Mouse (Mus musculus) forebrain, embryonic 16.5 days (tissue): ENCODE data around the gene Hist1h4d. TPM values are rescaled to one million over a fixed set of nuclear protein-coding genes. Genes with fewer than 3 reads are reported as not detected.
"Not testable (repeated sequence)": the region's sequence is repeated elsewhere in the genome, so short reads cannot be mapped to it uniquely, and the experiment has no call there.

Experiments used
- ATAC-seq: fragments of 200-750 bp; cut with Nextera tagmentation; 2 replicates; pipeline ENCODE4 v1.8.0; 2017; ENCODE audit warnings: mild to moderate bottlenecking, moderate library complexity
- H3K27ac ChIP-seq: fragments of 300-500 bp; sonication (generic); 2 replicates; pipeline ENCODE4 v1.5.1; 2014; ENCODE audit warnings: low read length, control low read depth
- H3K27me3 ChIP-seq: fragments of 300-500 bp; sonication (generic); replicated peaks from 2 replicates; pipeline ENCODE4 v1.6.1; 2014; ENCODE audit warnings: low read length; ENCODE audit not compliant: control insufficient read depth, insufficient read depth
- H3K36me3 ChIP-seq: fragments of 300-500 bp; sonication (generic); 2 replicates; pipeline ENCODE4 v1.6.1; 2014; ENCODE audit not compliant: control insufficient read depth, insufficient read depth
- H3K4me1 ChIP-seq: fragments of 300-500 bp; sonication (generic); replicated peaks from 2 replicates; pipeline ENCODE4 v1.6.1; 2014; ENCODE audit warnings: low read length; ENCODE audit not compliant: control insufficient read depth, insufficient read depth
- H3K4me2 ChIP-seq: fragments of 300-500 bp; sonication (generic); 2 replicates; pipeline ENCODE4 v1.6.1; 2014; ENCODE audit warnings: mild to moderate bottlenecking, low read length, control low read depth
- H3K4me3 ChIP-seq: fragments of 300-500 bp; sonication (generic); replicated peaks from 2 replicates; pipeline ENCODE4 v1.5.1; 2014; ENCODE audit warnings: mild to moderate bottlenecking, low read length, control low read depth
- H3K9ac ChIP-seq: fragments of 300-500 bp; sonication (generic); replicated peaks from 2 replicates; pipeline ENCODE4 v1.6.1; 2014; ENCODE audit warnings: low read depth, low read length, control low read depth
- H3K9me3 ChIP-seq: fragments of 300-500 bp; sonication (generic); 2 replicates; pipeline ENCODE4 v1.6.1; 2016; ENCODE audit warnings: low read length; ENCODE audit not compliant: control insufficient read depth
- WGBS: fragments of 180-500 bp; shearing (Covaris S2); extraction: QIAGEN DNeasy Blood & Tissue Kit; methylation state at CpG from one replicate; pipeline ENCODE4 v1.1.7; 2014; 5-methylcytosine and 5-hydroxymethylcytosine counted together
- polyA plus RNA-seq: library from polyadenylated mRNA; unstranded; fragments of >200 nt; fragmentation: Nextera tagmentation; extraction: Ambion mirVana; gene quantifications from 2 replicates; pipeline ENCODE4 v1.2.1, GENCODE M21; 2015

Gene Hist1h4d
- polyA plus RNA-seq, 1 experiment from 2014 or later: 51.0 TPM

DNA sequence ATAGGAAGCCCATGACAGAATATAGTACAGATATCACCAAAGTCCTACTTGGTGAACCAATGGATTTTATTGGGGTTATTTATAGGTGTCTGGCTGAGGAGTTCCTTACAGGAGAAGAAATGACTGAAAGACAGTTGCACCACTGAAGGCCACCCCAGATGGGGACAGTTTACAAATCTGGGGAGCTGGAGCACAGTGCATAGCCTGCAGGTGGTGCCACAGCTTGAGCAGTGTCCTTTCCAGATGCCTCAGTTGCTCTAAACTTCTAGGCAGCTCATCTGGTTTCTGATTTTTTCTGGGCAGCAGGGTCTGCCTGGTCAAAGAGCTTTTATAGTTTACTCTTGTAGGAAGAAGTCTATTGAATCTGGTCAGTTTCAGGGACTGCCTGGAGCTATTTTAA is 28.4 kb downstream of the Hist1h4d start:
- H3K9ac ChIP-seq: no peak overlapping the region
- no peak overlapping the region for H3K4me2 ChIP-seq
- H3K4me1 ChIP-seq: no peaks in the 10 kb centered on the region
- ATAC-seq: no peak
- H3K27ac ChIP-seq: no peak overlapping the region
- no peaks in the 10 kb centered on the region for H3K27me3 ChIP-seq
- no peaks in the 10 kb centered on the region for H3K9me3 ChIP-seq
- H3K4me3 ChIP-seq: no peak overlapping the region
- H3K36me3 ChIP-seq: no peaks in the 10 kb centered on the region

DNA sequence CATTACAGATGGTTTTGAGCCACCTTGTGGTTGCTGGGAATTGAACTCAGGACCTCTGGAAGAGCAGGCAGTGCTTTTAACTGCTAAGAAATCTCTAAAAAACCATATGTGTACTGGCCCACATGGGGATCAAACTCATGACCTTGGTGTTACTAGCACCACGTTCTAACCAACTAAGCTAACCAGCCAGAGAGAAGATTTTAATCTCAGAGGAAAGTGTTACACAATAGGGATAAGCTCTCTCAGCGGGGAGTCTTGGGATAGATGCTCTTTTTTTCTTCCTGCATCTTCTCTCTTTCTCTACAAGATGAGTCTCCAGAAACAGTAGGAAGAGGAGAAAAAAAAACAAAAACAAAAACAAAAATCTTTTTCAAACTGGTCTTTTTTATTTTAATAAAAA is 29.0 kb downstream of the Hist1h4d start:
- Histone ChIP-seq H3K27ac (no peak overlapping the region), H3K9ac (no peak overlapping the region), H3K4me2 (no peak overlapping the region), H3K9me3 (no peaks in the 10 kb centered on the region), H3K4me3 (no peak overlapping the region), H3K36me3 (no peaks in the 10 kb centered on the region), H3K4me1 (no peaks in the 10 kb centered on the region), H3K27me3 (no peaks in the 10 kb centered on the region)
- 76% methylated on average over 2 of the region's 2 CpGs for WGBS
- no peak for ATAC-seq

DNA sequence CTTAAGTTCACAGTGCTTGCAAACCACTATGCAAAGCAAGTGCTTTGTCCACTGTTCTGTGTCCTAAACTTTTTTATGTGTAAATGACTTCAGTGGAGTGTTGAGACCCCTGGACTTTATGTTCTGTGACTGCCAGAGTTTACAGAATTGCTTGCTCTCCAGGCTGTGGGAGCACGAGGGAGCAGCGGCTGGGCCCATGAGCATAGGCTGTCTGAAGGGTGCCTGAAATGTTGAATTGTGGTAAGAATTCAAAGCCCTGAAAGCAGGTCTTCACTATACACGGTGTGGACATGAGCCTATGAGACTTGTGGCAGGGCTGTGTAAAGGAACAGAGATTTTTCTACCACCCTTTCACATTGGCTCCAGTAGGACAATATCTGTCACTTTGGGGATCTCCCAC is 30.2 kb downstream of the Hist1h4d start:
- H3K9ac ChIP-seq: no peak overlapping the region
- no peak for ATAC-seq
- WGBS: 90% methylated on average over 3 of the region's 3 CpGs

DNA sequence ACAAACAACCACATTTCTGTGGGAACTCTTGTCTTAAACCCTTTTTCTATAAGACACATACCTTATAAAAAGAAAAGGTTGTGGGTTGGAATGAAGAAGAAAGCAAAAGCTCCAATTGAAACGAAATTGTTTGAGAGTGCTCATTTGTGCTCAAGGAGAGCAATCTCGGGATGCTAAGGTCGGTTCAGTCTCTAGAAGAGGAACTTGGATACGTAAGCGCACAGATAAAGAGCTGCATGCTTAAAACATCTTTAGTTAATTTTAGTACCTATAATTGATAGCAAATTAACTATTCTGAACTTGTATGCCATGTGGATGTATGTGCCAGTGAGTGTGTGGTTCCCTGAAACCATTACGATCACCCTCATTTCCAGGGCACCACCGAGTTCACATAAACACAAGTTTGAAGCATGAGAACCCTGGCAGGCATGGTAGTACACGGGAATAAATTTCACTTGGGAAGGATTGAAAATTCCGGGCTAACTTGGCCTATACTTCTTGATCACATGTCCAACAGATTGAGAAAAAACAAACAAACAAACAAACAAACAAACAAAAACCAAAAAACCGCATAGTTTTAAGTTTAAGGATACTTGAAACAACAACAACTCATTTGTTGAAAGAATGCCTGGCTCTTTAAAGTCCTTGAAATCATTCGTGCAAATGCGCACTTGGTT is 38.8 kb downstream of the Hist1h4d start:
- peak overlapping the region; percentile 63 for H3K9ac ChIP-seq
- H3K9me3 ChIP-seq: no peaks in the 10 kb centered on the region
- H3K4me1 ChIP-seq: peaks cover 11% of the 10 kb centered on the region
- H3K4me3 ChIP-seq: peak overlapping the region; percentile 69
- H3K4me2 ChIP-seq: peak overlapping the region; percentile 97
- H3K27me3 ChIP-seq: no peaks in the 10 kb centered on the region
- no peaks in the 10 kb centered on the region for H3K36me3 ChIP-seq
- WGBS: 39% methylated on average over 12 of the region's 12 CpGs
- no peak for ATAC-seq
- peak overlapping the region; percentile 98 for H3K27ac ChIP-seq

More for the DNA sequence above, 30.2 kb downstream of the Hist1h4d start:
- no peak overlapping the region for H3K4me3 ChIP-seq
- no peaks in the 10 kb centered on the region for H3K4me1 ChIP-seq
- no peaks in the 10 kb centered on the region for H3K9me3 ChIP-seq
- no peak overlapping the region for H3K27ac ChIP-seq
- no peak overlapping the region for H3K4me2 ChIP-seq
- H3K27me3 ChIP-seq: no peaks in the 10 kb centered on the region
- H3K36me3 ChIP-seq: no peaks in the 10 kb centered on the region

DNA sequence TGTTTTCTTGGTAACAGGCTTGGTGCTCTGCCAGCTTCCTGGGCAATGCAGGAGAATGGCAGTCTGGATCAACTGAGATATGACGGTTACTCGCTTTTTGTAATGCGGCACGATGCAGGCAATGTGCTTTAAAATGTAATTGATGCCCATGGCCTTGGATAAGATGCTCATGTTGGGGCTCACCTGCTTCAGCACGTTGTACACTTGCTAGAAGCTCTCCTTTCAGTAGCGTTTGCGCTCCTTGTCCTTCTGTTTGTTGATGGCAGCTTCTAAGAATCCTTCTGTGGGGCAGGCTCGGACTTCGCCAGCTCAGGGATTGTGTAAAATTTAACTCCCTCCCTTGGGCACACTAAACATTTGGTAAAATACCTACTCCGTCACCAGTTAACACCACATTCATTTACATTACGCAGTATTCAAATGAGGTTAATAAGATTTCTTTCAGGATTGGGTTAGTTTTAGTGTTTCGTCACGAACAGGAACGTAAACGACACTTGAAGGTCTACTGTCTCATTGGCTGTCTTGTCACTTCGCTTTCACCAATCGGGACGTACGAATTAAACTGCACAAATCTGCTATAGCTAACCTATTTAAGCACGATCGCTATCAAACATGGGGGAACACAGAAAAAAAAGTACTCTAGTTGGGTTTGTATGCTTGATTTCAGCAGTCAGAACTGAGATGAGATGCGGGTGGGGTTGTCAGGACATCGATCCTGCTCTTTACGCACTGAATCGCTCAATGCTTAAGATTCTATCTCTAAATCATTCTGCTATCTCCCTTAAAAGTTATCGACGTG is 39.5 kb downstream of the Hist1h4d start, which contains the start of gene Hist1h2be:
TSS of gene Hist1h2be (minus strand) at position 392 of the 799 bp plus-strand sequence.
- H3K9me3 ChIP-seq: no peaks in the 10 kb centered on the region
- H3K27ac ChIP-seq: peak within 1 kb of the TSS; percentile 98
- H3K4me2 ChIP-seq: peak within 1 kb of the TSS; percentile 97
- peak; percentile 89 for ATAC-seq
- no peaks in the 10 kb centered on the region for H3K27me3 ChIP-seq
- H3K4me1 ChIP-seq: peaks cover 11% of the 10 kb centered on the region
- peak within 1 kb of the TSS; percentile 71 for H3K9ac ChIP-seq
- WGBS: under 1% methylated on average over 27 of the region's 27 CpGs
- H3K4me3 ChIP-seq: peak within 1 kb of the TSS; percentile 69
- no peaks in the 10 kb centered on the region for H3K36me3 ChIP-seq

DNA sequence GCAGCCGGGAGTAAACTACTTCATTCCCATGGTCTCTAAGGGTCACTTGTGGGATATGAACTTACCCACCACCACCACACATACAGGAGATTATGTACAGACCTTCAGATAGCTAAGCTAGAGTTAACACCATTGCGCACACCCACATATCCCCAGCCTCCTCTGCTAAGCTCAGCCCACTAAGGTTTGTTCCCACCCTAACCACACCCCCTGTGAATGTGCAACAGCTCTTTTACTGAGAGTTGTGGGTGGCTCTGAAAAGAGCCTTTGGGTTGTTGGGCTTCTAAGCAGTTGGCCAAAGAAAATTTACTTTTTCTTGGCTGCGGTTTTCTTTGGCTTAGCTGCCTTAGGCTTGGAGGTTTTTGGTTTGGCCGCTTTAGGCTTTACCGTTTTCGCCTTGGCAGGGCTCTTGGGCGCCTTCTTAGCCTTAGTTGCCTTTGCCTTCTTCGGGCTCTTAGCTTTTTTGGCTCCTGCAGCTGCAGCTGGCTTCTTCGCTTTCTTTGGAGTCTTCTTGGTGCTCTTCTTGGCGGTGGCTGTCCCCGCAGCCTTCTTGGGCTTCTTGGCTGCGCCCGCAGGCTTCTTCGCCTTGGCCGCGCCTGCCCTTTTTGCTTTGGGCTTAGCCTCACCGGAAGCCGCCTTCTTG is 40.3 kb downstream of the Hist1h4d start:
- H3K4me2 ChIP-seq: peak overlapping the region; percentile 97
- no peaks in the 10 kb centered on the region for H3K36me3 ChIP-seq
- H3K4me3 ChIP-seq: peak overlapping the region; percentile 69
- under 1% methylated on average over 18 of the region's 18 CpGs for WGBS
- H3K9me3 ChIP-seq: no peaks in the 10 kb centered on the region
- H3K27ac ChIP-seq: peak overlapping the region; percentile 98
- H3K4me1 ChIP-seq: peaks cover 11% of the 10 kb centered on the region
- peak overlapping the region; percentile 71 for H3K9ac ChIP-seq
- no peaks in the 10 kb centered on the region for H3K27me3 ChIP-seq
- peak; percentile 89 for ATAC-seq

DNA sequence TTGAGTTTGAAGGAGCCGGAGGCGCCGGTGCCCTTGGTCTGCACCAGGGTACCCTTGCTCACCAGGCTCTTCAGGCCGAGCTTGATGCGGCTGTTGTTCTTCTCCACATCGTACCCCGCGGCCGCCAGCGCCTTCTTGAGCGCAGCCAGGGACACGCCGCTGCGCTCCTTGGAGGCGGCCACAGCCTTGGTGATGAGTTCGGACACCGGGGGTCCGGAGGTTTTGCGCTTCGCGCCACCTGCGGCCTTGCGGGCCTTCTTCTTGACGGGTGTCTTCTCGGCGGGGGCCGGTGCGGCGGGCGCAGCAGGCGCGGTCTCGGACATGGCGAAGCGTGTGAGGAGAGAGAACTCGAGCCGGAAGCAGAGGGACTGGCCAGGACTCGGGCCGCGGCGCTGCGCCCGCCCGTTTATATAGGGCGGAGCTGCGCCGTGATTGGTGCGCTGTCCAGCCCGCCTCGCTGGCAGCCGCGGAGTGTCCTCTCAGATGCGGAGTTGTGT is 40.8 kb downstream of the Hist1h4d start, which contains the start of gene Hist1h1e:
TSS of gene Hist1h1e (minus strand) at position 384 of the 497 bp plus-strand sequence.
- WGBS: under 1% methylated on average over 53 of the region's 53 CpGs
- not testable (repeated sequence) for H3K36me3 ChIP-seq
- peak; percentile 87 for ATAC-seq

DNA sequence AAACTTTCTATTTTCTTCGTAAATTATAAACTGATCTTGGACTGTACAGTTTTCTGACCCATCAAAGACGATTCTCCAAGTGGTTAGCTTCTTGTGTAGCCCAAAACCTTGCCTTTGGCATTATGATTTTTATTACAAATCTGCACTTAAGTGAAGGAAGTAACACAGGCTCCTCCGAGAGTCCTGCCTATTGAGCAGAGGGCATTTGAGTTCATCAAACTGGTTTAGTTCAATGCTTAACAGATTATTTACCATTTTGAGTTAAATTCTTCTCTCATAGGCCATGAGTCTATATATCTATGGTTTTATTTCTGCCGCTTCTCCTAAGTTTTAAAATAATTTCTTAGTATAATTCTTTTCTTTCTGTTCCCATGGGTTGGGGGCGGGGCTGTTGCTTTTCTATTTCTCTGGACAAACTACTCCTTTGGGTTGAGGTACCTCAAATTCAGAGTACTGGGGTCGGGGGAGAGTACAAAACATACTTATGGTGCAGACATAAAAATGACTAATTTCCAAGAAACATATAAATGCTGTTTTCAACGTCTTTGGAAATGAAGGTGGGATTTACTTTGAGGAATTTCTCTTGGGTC is 41.6 kb downstream of the Hist1h4d start:
- ATAC-seq: no peak
- peak overlapping the region; percentile 69 for H3K4me3 ChIP-seq
- peak overlapping the region; percentile 98 for H3K27ac ChIP-seq
- H3K4me2 ChIP-seq: peak overlapping the region; percentile 97
- H3K4me1 ChIP-seq: peaks cover 11% of the 10 kb centered on the region
- no peaks in the 10 kb centered on the region for H3K36me3 ChIP-seq
- H3K9ac ChIP-seq: peak overlapping the region; percentile 71
- no peaks in the 10 kb centered on the region for H3K27me3 ChIP-seq
- no peaks in the 10 kb centered on the region for H3K9me3 ChIP-seq
- WGBS: 27% methylated on average over 7 of the region's 7 CpGs

More for the DNA sequence above, 40.8 kb downstream of the Hist1h4d start, which contains the start of gene Hist1h1e:
- not testable (repeated sequence) for H3K9me3 ChIP-seq, H3K27me3 ChIP-seq
- H3K4me2 ChIP-seq: peak within 1 kb of the TSS; percentile 97
- H3K4me1 ChIP-seq: peaks cover 11% of the 10 kb centered on the region
- peak within 1 kb of the TSS; percentile 71 for H3K9ac ChIP-seq
- H3K27ac ChIP-seq: peak within 1 kb of the TSS; percentile 98
- H3K4me3 ChIP-seq: peak within 1 kb of the TSS; percentile 69
